Mouse (Mus musculus): ENCODE results near the gene Notch2. TPM values are rescaled to one million over a fixed set of nuclear protein-coding genes. Genes with fewer than 3 reads are reported as not detected.

Gene Notch2
- polyA plus RNA-seq (2012; rRNA removed), result 15.1 and 23.3 TPM in 2 replicates

DNA sequence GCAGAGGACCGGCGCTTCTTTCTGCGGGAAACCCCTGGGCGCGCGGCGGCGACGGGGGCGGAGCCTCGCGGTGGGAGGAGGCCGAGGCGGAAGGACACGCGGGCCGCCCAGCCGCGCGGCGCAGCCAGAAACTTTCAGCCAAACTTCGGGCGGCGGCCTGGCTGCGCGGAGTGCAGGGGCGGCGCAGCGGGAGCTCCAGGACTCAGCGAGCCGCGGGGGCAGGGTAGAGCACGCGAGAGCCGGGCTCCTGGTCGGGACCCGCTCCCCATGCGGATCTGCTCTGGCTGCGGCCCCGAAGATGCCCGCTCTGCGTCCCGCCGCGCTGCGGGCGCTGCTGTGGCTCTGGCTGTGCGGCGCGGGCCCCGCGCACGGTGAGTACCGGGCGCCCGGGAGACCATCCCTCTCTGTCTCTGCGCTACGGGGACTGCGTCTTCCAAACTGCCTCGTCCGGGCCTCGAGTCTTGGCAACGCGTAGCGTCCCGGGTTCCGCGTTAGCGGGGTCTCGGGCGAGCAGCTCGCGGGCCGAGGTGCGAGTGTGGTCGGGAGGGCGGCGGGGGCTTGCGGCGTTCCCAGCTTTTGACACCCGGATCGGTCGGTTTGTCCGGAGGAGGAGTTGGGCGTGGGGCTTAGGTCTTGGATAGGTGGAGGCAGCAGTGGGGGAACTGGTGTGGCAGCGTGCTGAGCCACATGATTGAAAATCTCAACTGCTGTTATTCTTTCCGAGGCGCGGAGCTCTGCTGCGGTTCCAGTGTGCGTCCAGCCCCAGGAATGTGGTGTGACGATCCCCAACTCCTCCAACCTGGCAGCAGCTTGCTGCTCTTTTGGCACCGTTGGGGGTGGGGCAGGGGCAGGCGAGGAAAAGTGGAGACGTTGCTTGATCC is at the start of gene Notch2:
TSS of gene Notch2 (plus strand) at position 127 of the 881 bp plus-strand sequence.

DNA sequence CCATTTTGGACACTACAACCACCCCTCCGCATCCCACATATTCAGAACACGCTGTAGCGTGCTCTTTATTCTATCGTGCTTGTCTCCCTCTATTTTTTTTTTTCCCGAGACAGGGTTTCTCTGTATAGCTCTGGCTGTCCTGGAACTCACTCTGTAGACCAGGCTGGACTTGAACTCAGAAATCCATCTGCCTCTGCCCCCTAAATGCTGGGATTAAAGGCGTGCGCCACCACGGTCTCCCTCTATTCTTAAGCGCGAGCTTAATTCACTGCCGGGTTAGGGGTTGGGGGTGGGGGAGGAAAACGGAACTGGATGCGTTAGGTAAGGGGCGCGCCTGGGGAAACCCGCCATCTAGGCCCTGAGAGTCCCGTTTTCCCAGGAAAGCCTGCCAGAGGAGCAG is 147.0 kb downstream of the Notch2 start, which contains the start of gene Adam30:
TSS of gene Adam30 (plus strand) at position 301 of the 400 bp plus-strand sequence.

Other genes with a start within 250 kb of the Notch2 start
- 21.2 and 23.4 TPM in 2 replicates for gene Pde4dip, start 124.8 kb upstream of the Notch2 start, polyA plus RNA-seq (2012; rRNA removed)
- gene Sec22b, start 112.3 kb upstream of the Notch2 start, polyA plus RNA-seq (2012; rRNA removed), result 79.3 and 95.1 TPM in 2 replicates
- 0.06 TPM in 1 of 2 replicates, not detected in the other for gene Adam30, start 147.1 kb downstream of the Notch2 start, polyA plus RNA-seq (2012; rRNA removed)
- gene Reg4, start 208.6 kb downstream of the Notch2 start, polyA plus RNA-seq (2012; rRNA removed), result not detected in 2 replicates

Data from central nervous system, embryonic 11.5 days (tissue).